Mouse (Mus musculus) hindbrain, embryonic 14.5 days (tissue): ENCODE results near the gene Tsr1. TPM values are rescaled to one million over a fixed set of nuclear protein-coding genes. Genes with fewer than 3 reads are reported as not detected.

Experiments
- ATAC-seq: fragments of 200-750 bp; cut with Nextera tagmentation; 2 replicates; pipeline ENCODE4 v1.8.0; 2017; ENCODE audit warnings: moderate number of reproducible peaks, mild to moderate bottlenecking, moderate TSS enrichment, moderate library complexity; ENCODE audit not compliant: low FRiP score
- DNase-seq: peaks from one replicate; pipeline ENCODE4 v3.0.0-alpha.2; 2015; ENCODE audit warnings: low spot score
- H3K27ac ChIP-seq: fragments of 300-500 bp; sonication (generic); 2 replicates; pipeline ENCODE4 v1.5.1; 2014; ENCODE audit warnings: mild to moderate bottlenecking, moderate library complexity
- H3K27me3 ChIP-seq: fragments of 300-500 bp; sonication (generic); 2 replicates; pipeline ENCODE4 v1.6.1; 2014; ENCODE audit warnings: mild to moderate bottlenecking, low read length, mixed read lengths; ENCODE audit not compliant: control insufficient read depth, insufficient read depth
- H3K36me3 ChIP-seq: fragments of 300-500 bp; sonication (generic); replicated peaks from 2 replicates; pipeline ENCODE4 v1.6.1; 2014; ENCODE audit not compliant: control insufficient read depth, insufficient read depth
- H3K4me1 ChIP-seq: fragments of 300-500 bp; sonication (generic); replicated peaks from 2 replicates; pipeline ENCODE4 v1.6.1; 2014; ENCODE audit warnings: antibody characterized with exemption, low read length, mixed read lengths; ENCODE audit not compliant: control insufficient read depth, insufficient read depth
- H3K4me2 ChIP-seq: fragments of 300-500 bp; sonication (generic); replicated peaks from 2 replicates; pipeline ENCODE4 v1.6.1; 2014; ENCODE audit warnings: mild to moderate bottlenecking, moderate library complexity
- H3K4me3 ChIP-seq: fragments of 300-500 bp; sonication (generic); replicated peaks from 2 replicates; pipeline ENCODE4 v1.5.1; 2014; ENCODE audit warnings: mild to moderate bottlenecking, low read length
- H3K9ac ChIP-seq: fragments of 300-500 bp; sonication (generic); 2 replicates; pipeline ENCODE4 v1.6.1; 2014
- H3K9me3 ChIP-seq: fragments of 300-500 bp; sonication (generic); 2 replicates; pipeline ENCODE4 v1.6.1; 2016; ENCODE audit warnings: low read length; ENCODE audit not compliant: control insufficient read depth
- WGBS: fragments of 180-500 bp; shearing (Covaris S2); extraction: QIAGEN DNeasy Blood & Tissue Kit; methylation state at CpG from one replicate; pipeline ENCODE4 v1.1.7; 2014; 5-methylcytosine and 5-hydroxymethylcytosine counted together
- microRNA-seq: library from miRNA; unstranded; fragments of <30 nt; microRNA quantifications from one replicate; pipeline ENCODE4, GENCODE M21; 2016
- polyA plus RNA-seq: library from polyadenylated mRNA; unstranded; fragments of >200 nt; fragmentation: Nextera tagmentation; extraction: Ambion mirVana; gene quantifications from 2 replicates; pipeline ENCODE4 v1.2.1, GENCODE M21; 2014

Gene Tsr1
- polyA plus RNA-seq, 1 experiment from 2014 or later = 32.1 TPM

GRCm38 (mm10) chr11:74946348-74946747 lies 48.5 kb downstream of the Tsr1 start:
- WGBS = 82% methylated on average over 3 of the region's 3 CpGs
- no peak overlapping the region for H3K27ac ChIP-seq
- no peaks in the 10 kb centered on the region for H3K9me3 ChIP-seq
- no peak overlapping the region for H3K4me2 ChIP-seq
- no peak overlapping the region for H3K4me3 ChIP-seq
- no peaks in the 10 kb centered on the region for H3K4me1 ChIP-seq
- peaks cover 43% of the 10 kb centered on the region for H3K36me3 ChIP-seq
- no peak overlapping the region for H3K9ac ChIP-seq
- DNase-seq = peak; percentile 88
- no peak for ATAC-seq
- no peaks in the 10 kb centered on the region for H3K27me3 ChIP-seq

GRCm38 (mm10) chr11:74954901-74955300 lies 57.0 kb downstream of the Tsr1 start:
- Histone ChIP-seq H3K36me3 (peaks cover 30% of the 10 kb centered on the region; the same call in 1 of the 2 replicates), H3K27me3 (no peaks in the 10 kb centered on the region), H3K4me3 (no peak overlapping the region), H3K4me2 (no peak overlapping the region), H3K9me3 (no peaks in the 10 kb centered on the region), H3K27ac (no peak overlapping the region), H3K9ac (no peak overlapping the region), H3K4me1 (no peaks in the 10 kb centered on the region)
- DNase-seq (no peak), ATAC-seq (no peak)

DNA sequence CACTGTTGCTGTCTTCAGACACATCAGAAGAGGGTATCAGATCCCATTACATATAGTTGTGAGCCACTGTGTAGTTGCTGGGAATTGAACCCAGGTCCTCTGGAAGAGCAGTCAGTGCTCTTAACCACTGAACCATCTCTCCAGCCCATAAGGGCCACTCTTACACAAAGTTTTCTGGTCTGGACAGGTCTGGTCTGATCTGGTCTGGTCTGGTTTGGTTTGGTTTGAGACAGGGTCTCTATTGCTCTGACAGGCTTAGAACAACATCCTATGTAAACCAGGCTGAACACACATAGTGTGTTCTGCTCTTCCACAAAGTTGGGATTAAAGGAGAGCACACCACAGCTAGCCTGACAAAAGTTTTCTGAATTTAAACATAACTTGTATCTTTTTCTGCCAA lies 58.1 kb downstream of the Tsr1 start:
- no peak overlapping the region for H3K27ac ChIP-seq
- H3K27me3 ChIP-seq = no peaks in the 10 kb centered on the region
- no peak overlapping the region for H3K4me3 ChIP-seq
- peaks cover 24% of the 10 kb centered on the region; the same call in 1 of the 2 replicates for H3K36me3 ChIP-seq
- ATAC-seq (no peak), DNase-seq (no peak)
- no peaks in the 10 kb centered on the region for H3K4me1 ChIP-seq
- H3K9ac ChIP-seq = no peak overlapping the region
- no peak overlapping the region for H3K4me2 ChIP-seq
- H3K9me3 ChIP-seq = no peaks in the 10 kb centered on the region

GRCm38 (mm10) chr11:74957600-74957999 lies 59.7 kb downstream of the Tsr1 start:
- Histone ChIP-seq H3K36me3 (peaks cover 18% of the 10 kb centered on the region; the same call in 1 of the 2 replicates), H3K4me3 (no peak overlapping the region), H3K4me2 (no peak overlapping the region), H3K27ac (no peak overlapping the region), H3K9ac (no peak overlapping the region), H3K4me1 (no peaks in the 10 kb centered on the region), H3K9me3 (no peaks in the 10 kb centered on the region), H3K27me3 (no peaks in the 10 kb centered on the region)
- 90% methylated on average over 2 of the region's 2 CpGs for WGBS
- DNase-seq (no peak), ATAC-seq (no peak)

Small RNA genes within 50 kb of the gene (microRNA-seq; reads per million reads assigned to microRNA genes)
- gene Mir6926 = 1.5 reads per million

Other genes starting within 250 kb of the Tsr1 start
- gene Cluh, start 248.6 kb upstream of the Tsr1 start, polyA plus RNA-seq = 18.4 and 19.0 TPM in 2 replicates
- 110 and 111 TPM in 2 replicates for gene Pafah1b1, start 173.4 kb upstream of the Tsr1 start, polyA plus RNA-seq
- gene Mettl16, start 127.2 kb upstream of the Tsr1 start, polyA plus RNA-seq = 35.2 and 36.8 TPM in 2 replicates
- 8.3 and 8.8 TPM in 2 replicates for gene Mnt, start 67.2 kb upstream of the Tsr1 start, polyA plus RNA-seq
- 23.7 and 28.9 TPM in 2 replicates for gene Sgsm2, start 1.0 kb upstream of the Tsr1 start, polyA plus RNA-seq
- 12.8 and 14.0 TPM in 2 replicates for gene Smg6, start 27.8 kb downstream of the Tsr1 start, polyA plus RNA-seq
- gene Srr, start 27.9 kb downstream of the Tsr1 start, polyA plus RNA-seq = 43.2 and 51.8 TPM in 2 replicates